Mouse (Mus musculus) heart, embryonic 16.5 days (tissue): ENCODE measurements around the gene Tmem131l. TPM values are rescaled to one million over a fixed set of nuclear protein-coding genes. Genes with fewer than 3 reads are reported as not detected.

ENCODE experiments used
- ATAC-seq: fragments of 200-750 bp; cut with Nextera tagmentation; replicated peaks from 2 replicates; pipeline ENCODE4 v1.8.0; 2017; ENCODE audit warnings: moderate number of reproducible peaks; ENCODE audit not compliant: insufficient read depth, low FRiP score; ENCODE audit errors: extremely low read depth
- H3K27ac ChIP-seq: fragments of 300-500 bp; sonication (generic); 2 replicates; pipeline ENCODE4 v1.5.1; 2014; ENCODE audit warnings: mild to moderate bottlenecking, low read length, control low read depth, moderate library complexity
- H3K27me3 ChIP-seq: fragments of 300-500 bp; sonication (generic); 2 replicates; pipeline ENCODE4 v1.6.1; 2014; ENCODE audit warnings: low read length, mixed read lengths; ENCODE audit not compliant: control insufficient read depth, insufficient read depth
- H3K36me3 ChIP-seq: fragments of 300-500 bp; sonication (generic); 2 replicates; pipeline ENCODE4 v1.6.1; 2014; ENCODE audit not compliant: control insufficient read depth, insufficient read depth
- H3K4me1 ChIP-seq: fragments of 300-500 bp; sonication (generic); 2 replicates; pipeline ENCODE4 v1.6.1; 2014; ENCODE audit warnings: low read length, mixed read lengths; ENCODE audit not compliant: control insufficient read depth, insufficient read depth
- H3K4me2 ChIP-seq: fragments of 300-500 bp; sonication (generic); 2 replicates; pipeline ENCODE4 v1.6.1; 2014; ENCODE audit warnings: low read depth, mild to moderate bottlenecking, control low read depth, low read length
- H3K4me3 ChIP-seq: fragments of 300-500 bp; sonication (generic); 2 replicates; pipeline ENCODE4 v1.5.1; 2014; ENCODE audit warnings: mild to moderate bottlenecking, control low read depth, low read length
- H3K9ac ChIP-seq: fragments of 300-500 bp; sonication (generic); 2 replicates; pipeline ENCODE4 v1.6.1; 2014; ENCODE audit warnings: low read length, control low read depth
- H3K9me3 ChIP-seq: fragments of 300-500 bp; sonication (generic); replicated peaks from 2 replicates; pipeline ENCODE4 v1.6.1; 2016; ENCODE audit warnings: low read length; ENCODE audit not compliant: control insufficient read depth
- WGBS: fragments of 180-500 bp; shearing (Covaris S2); extraction: QIAGEN DNeasy Blood & Tissue Kit; methylation state at CpG from one replicate; pipeline ENCODE4 v1.1.7; 2014; 5-methylcytosine and 5-hydroxymethylcytosine counted together
- polyA plus RNA-seq: library from polyadenylated mRNA; unstranded; fragments of >200 nt; fragmentation: Nextera tagmentation; extraction: Ambion mirVana; gene quantifications from 2 replicates; pipeline ENCODE4 v1.2.1, GENCODE M21; 2015

Tmem131l gene
- polyA plus RNA-seq, 1 experiment from 2014 or later, result 47.8 TPM

DNA sequence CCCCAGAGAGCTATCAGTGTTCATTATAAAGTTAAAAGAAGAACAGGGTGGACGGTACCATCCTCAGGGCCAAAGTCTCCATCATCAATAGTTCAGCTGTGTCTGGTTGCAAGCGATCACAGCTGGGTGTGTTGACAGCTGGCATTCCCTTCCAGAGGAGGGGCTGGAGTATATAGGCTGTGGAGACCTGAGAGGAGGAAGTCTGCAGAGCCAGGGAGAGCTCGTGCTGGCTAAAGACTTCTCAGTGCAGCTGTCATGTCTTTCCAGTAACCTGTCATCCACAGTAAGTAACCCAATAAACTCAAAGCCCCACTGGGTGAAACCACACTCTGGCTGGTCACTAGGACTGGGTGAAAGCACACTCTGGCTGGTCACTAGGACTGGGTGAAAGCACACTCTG is 77.4 kb downstream of the Tmem131l start:
- Histone ChIP-seq H3K4me2 (no peak overlapping the region), H3K9me3 (no peaks in the 10 kb centered on the region), H3K4me3 (no peak overlapping the region), H3K27ac (peak overlapping the region; percentile 67), H3K27me3 (no peaks in the 10 kb centered on the region), H3K9ac (no peak overlapping the region), H3K4me1 (peaks cover 28% of the 10 kb centered on the region), H3K36me3 (peaks cover 13% of the 10 kb centered on the region)
- 28% methylated on average over 3 of the region's 3 CpGs for WGBS
- peak; percentile 60; the same call in 1 of the 2 replicates for ATAC-seq

DNA sequence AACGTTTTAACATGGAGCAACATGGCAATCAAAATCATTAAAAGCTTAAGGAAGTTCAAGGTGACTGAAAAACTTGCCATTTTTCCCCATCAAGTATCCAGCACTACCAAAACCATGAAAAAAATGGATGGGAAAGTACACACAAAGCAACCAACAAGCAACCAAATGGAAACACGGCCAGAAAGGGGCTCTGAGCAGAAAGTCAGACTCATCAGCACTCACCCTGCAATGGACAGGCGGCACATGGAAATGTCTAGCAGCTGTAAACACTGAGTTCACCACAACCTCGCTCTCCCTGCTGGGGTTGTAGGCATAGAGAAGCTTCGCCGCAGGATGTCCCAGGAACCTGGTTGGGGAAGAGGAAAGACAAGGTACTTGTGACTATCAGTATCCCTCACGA is 77.9 kb downstream of the Tmem131l start:
- ATAC-seq, result no peak
- Histone ChIP-seq H3K27me3 (no peaks in the 10 kb centered on the region), H3K4me1 (peaks cover 28% of the 10 kb centered on the region), H3K4me3 (no peak overlapping the region), H3K36me3 (peaks cover 17% of the 10 kb centered on the region), H3K27ac (no peak overlapping the region), H3K4me2 (no peak overlapping the region), H3K9me3 (0 out of 2 replicates have a peak, but pooled peaks cover 2% of the 10 kb centered on the region), H3K9ac (no peak overlapping the region)
- 67% methylated on average over 7 of the region's 7 CpGs for WGBS

DNA sequence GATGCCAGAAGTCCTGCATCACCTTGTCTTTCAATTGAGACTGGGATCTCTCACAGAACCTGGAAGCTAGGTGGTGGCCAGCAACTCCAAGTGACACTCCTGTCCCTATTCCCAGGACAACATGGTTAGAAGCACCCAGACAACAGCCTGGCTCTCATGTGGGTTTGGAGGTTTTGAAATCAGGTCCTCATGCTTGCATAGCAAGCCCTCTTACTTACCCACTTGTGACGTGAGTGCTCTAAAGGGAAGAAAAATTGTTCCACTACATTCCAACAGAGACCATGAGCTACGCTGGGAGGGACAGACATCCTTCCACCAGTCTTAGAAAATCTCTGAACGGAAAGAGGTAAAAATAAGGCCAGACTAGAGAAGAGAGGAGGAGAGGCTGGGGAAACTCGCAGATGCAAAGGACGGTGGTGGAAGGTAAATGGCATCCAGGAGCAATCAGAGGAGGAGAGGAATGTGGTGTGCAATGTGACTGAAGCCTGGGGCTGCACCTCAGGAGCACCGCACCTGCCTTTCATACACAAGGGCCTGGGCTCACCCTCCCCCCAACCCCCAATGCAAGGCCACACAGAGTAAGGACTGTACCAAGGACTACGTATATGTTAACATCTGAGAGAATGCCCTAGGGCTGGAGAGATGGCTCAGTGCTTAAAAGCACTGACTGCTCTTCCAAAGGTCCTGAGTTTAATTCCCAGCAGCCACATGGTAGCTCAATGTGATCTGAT is 80.9 kb downstream of the Tmem131l start:
- 80% methylated on average over 7 of the region's 7 CpGs for WGBS
- 0 out of 2 replicates have a peak, but pooled peaks cover 4% of the 10 kb centered on the region for H3K9me3 ChIP-seq
- ATAC-seq, result no peak
- H3K27ac ChIP-seq, result no peak overlapping the region
- H3K4me1 ChIP-seq, result peaks cover 21% of the 10 kb centered on the region
- no peak overlapping the region for H3K4me3 ChIP-seq
- no peak overlapping the region for H3K9ac ChIP-seq
- no peak overlapping the region for H3K4me2 ChIP-seq
- H3K27me3 ChIP-seq, result no peaks in the 10 kb centered on the region
- H3K36me3 ChIP-seq, result peaks cover 20% of the 10 kb centered on the region

DNA sequence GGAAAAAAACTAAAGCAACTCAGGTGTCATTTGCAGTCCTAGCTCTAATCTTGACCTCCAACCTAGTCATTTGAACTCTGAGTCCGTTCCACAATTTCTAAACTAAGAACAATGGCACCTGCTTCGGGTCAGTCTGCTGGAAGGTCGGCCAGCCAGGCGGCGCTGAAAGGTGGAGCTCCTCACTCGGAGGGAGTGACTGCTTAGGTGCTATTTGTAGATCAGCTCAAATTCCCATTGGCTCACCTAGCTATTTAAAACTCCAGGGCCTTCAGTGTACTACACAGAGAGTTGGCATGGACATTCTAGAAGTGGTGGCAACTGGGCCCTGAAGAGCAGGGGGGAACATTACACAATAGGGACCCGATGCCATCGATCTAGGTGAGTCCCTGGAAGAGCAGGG is 86.1 kb downstream of the Tmem131l start:
- 48% methylated on average over 8 of the region's 8 CpGs for WGBS
- peaks cover 12% of the 10 kb centered on the region for H3K36me3 ChIP-seq
- no peak overlapping the region for H3K4me2 ChIP-seq
- H3K27ac ChIP-seq, result peak overlapping the region; percentile 69
- no peaks in the 10 kb centered on the region for H3K27me3 ChIP-seq
- H3K4me1 ChIP-seq, result peaks cover 14% of the 10 kb centered on the region
- H3K9me3 ChIP-seq, result 0 out of 2 replicates have a peak, but pooled peaks cover 4% of the 10 kb centered on the region
- no peak overlapping the region for H3K4me3 ChIP-seq
- peak overlapping the region; percentile 11; the same call in 1 of the 2 replicates for H3K9ac ChIP-seq
- peak; percentile 84 for ATAC-seq

DNA sequence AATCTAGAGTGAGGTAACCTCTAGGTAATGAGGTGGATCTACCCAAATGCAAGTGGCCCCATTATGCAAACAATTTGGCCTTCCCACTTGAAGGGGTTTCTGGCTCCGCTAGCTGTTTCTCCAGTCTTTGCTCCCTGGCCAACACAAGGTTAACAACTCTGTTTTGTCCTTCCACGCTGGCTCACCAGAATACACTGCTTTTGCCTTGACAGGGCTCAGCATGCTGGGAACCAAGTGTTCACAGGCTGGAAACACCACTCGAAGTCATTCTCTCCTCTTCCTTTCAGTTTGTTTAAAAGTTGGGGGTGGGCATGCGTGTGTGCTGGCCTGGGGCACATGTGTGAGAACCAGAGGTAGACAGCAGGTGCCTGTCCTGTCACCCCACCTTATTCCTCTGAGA is 91.2 kb downstream of the Tmem131l start:
- Histone ChIP-seq H3K4me1 (peaks cover 23% of the 10 kb centered on the region), H3K36me3 (no peaks in the 10 kb centered on the region), H3K9me3 (no peaks in the 10 kb centered on the region), H3K27me3 (no peaks in the 10 kb centered on the region), H3K4me2 (no peak overlapping the region), H3K4me3 (no peak overlapping the region), H3K27ac (no peak overlapping the region), H3K9ac (no peak overlapping the region)
- WGBS, result 68% methylated on average over 4 of the region's 4 CpGs
- ATAC-seq, result no peak

DNA sequence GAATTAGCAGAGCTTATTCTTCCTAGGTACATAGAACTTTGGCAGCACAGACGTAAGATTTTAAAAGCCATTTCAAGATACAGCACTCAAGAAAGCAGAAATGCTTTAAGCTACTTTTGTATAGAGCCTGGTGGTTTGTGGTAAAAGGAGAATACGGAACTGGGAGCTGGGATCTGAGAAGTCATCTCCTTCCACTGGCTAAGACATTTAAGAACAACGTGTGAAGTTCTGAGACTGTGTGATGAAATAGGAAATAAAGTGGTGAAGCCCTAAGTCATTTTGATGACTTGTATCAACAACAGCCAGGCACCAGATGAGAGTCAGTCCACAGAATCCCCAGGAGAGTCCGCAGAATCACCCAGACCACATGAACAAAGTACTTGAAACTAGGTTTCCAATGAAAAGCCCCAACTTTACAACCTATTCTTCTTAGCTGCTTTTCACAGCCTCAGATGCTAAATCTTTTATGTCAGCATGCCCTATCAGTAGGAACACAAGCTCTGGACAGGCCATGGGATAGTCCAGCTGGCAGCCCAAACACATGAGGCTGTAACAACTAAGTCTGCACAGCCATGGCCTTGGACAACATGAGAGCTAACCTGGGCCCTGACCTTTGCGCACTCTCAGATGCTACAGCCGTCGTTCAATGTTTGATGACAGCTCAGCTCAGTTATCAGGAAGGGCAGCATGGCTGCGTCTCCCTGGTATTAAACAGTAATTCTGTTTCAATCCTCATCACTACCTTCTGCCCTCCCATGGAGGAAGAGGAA is 92.3 kb downstream of the Tmem131l start:
- peaks cover 19% of the 10 kb centered on the region for H3K4me1 ChIP-seq
- H3K4me2 ChIP-seq, result no peak overlapping the region
- H3K36me3 ChIP-seq, result no peaks in the 10 kb centered on the region
- no peak for ATAC-seq
- no peak overlapping the region for H3K9ac ChIP-seq
- WGBS, result 50% methylated on average over 8 of the region's 8 CpGs
- H3K27me3 ChIP-seq, result no peaks in the 10 kb centered on the region
- H3K27ac ChIP-seq, result peak overlapping the region; percentile 19; the same call in 1 of the 2 replicates
- no peak overlapping the region for H3K4me3 ChIP-seq
- no peaks in the 10 kb centered on the region for H3K9me3 ChIP-seq

DNA sequence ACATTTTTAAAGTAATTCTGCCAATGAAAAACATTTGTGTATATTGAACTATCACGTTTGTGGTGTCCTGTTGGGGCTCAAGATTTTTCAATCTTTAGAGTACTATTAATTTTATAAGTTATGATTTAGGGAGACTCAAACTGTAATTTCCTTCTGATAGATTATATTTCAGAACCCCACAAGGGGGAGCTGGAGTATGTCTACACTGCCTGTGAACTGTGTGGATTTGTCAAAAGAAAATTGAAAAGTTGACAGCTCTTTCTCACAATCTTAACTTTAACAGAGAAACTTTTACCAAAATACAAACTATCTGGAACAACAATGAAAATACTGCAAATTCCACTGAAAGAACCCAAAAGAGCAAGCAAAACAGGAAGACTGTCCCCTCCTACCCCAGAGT is 93.1 kb downstream of the Tmem131l start:
- Histone ChIP-seq H3K4me3 (no peak overlapping the region), H3K27me3 (no peaks in the 10 kb centered on the region), H3K9me3 (no peaks in the 10 kb centered on the region), H3K27ac (no peak overlapping the region), H3K36me3 (peaks cover 2% of the 10 kb centered on the region; the same call in 1 of the 2 replicates), H3K4me2 (no peak overlapping the region), H3K9ac (no peak overlapping the region), H3K4me1 (peaks cover 19% of the 10 kb centered on the region)
- ATAC-seq, result no peak
- 56% methylated on average over 1 of the region's 1 CpGs for WGBS

DNA sequence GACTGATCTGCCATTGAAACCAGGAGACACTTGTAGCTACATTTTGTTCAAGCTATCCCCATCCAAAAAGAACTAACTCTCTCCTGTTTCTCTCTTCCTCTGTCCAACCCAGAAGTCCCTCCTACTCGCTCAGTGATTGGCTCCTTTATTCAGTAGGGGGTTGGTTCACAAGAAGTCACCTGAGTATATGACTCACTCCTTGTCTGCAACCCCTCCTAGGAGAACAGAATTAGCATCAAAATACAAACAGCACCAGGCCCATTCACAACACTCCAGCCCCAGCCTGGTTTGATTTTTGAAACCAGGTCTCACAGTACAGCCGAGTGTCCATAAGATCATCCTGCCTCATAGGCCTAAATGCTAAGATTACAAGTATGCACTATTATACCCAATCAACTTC is 96.3 kb downstream of the Tmem131l start:
- Histone ChIP-seq H3K27ac (no peak overlapping the region), H3K9ac (no peak overlapping the region), H3K36me3 (peaks cover 4% of the 10 kb centered on the region; the same call in 1 of the 2 replicates), H3K4me3 (no peak overlapping the region), H3K9me3 (no peaks in the 10 kb centered on the region), H3K4me2 (no peak overlapping the region), H3K27me3 (no peaks in the 10 kb centered on the region), H3K4me1 (peaks cover 12% of the 10 kb centered on the region)
- WGBS, result 85% methylated on average over 2 of the region's 2 CpGs
- ATAC-seq, result no peak

DNA sequence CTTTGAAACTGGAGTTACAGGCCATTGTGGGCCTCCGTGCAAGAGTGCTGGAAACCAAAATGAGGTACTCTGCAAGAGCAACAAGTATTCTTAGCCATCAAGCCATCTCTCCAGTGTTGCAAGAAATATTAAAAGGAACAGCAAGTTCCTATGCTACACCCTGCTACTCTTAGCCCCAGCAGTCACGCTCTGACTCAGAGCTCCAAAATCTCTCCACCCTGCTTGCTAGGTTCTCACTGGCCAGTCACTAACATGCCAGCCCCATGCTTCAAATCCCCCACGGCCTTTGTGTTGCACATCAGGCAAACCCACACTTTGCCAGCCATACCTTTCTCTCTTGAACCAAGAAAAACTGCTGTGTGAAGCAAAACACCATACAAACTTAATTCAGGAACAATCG is 96.8 kb downstream of the Tmem131l start:
- no peak overlapping the region for H3K9ac ChIP-seq
- H3K27ac ChIP-seq, result no peak overlapping the region
- 90% methylated on average over 4 of the region's 4 CpGs for WGBS
- ATAC-seq, result no peak
- H3K36me3 ChIP-seq, result peaks cover 4% of the 10 kb centered on the region; the same call in 1 of the 2 replicates
- no peak overlapping the region for H3K4me2 ChIP-seq
- no peak overlapping the region for H3K4me3 ChIP-seq
- H3K4me1 ChIP-seq, result peaks cover 8% of the 10 kb centered on the region
- no peaks in the 10 kb centered on the region for H3K9me3 ChIP-seq
- no peaks in the 10 kb centered on the region for H3K27me3 ChIP-seq
